Mouse (Mus musculus) heart, embryonic 11.5 days (tissue): Measurements from ENCODE around the gene Nell2. TPM values are rescaled to one million over a fixed set of nuclear protein-coding genes. Genes with fewer than 3 reads are reported as not detected.

Source experiments
- ATAC-seq: fragments of 200-750 bp; cut with Nextera tagmentation; replicated peaks from 2 replicates; pipeline ENCODE4 v1.8.0; 2017; ENCODE audit warnings: moderate library complexity; ENCODE audit not compliant: insufficient number of reproducible peaks, low FRiP score, low TSS enrichment
- H3K27ac ChIP-seq: fragments of 300-500 bp; sonication (generic); 2 replicates; pipeline ENCODE4 v1.5.1; 2014; ENCODE audit warnings: mild to moderate bottlenecking, low read depth, low read length
- H3K27me3 ChIP-seq: fragments of 300-500 bp; sonication (generic); 2 replicates; pipeline ENCODE4 v1.6.1; 2014; ENCODE audit warnings: mild to moderate bottlenecking, low read length, mixed read lengths; ENCODE audit not compliant: control insufficient read depth, insufficient read depth
- H3K36me3 ChIP-seq: fragments of 300-500 bp; sonication (generic); 2 replicates; pipeline ENCODE4 v1.6.1; 2014; ENCODE audit warnings: mild to moderate bottlenecking, low read length, moderate library complexity, mixed read lengths; ENCODE audit not compliant: control insufficient read depth, insufficient read depth
- H3K4me1 ChIP-seq: fragments of 300-500 bp; sonication (generic); 2 replicates; pipeline ENCODE4 v1.6.1; 2014; ENCODE audit warnings: low read length; ENCODE audit not compliant: control insufficient read depth, insufficient read depth
- H3K4me2 ChIP-seq: fragments of 300-500 bp; sonication (generic); 2 replicates; pipeline ENCODE4 v1.6.1; 2014; ENCODE audit warnings: mild to moderate bottlenecking, moderate library complexity
- H3K4me3 ChIP-seq: fragments of 300-500 bp; sonication (generic); 2 replicates; pipeline ENCODE4 v1.5.1; 2014; ENCODE audit warnings: low read depth, low read length
- H3K9ac ChIP-seq: fragments of 300-500 bp; sonication (generic); 2 replicates; pipeline ENCODE4 v1.6.1; 2014; ENCODE audit warnings: mild to moderate bottlenecking, low read depth, low read length, moderate library complexity
- H3K9me3 ChIP-seq: fragments of 300-500 bp; sonication (generic); replicated peaks from 2 replicates; pipeline ENCODE4 v1.6.1; 2016; ENCODE audit warnings: low read length; ENCODE audit not compliant: control insufficient read depth
- WGBS: fragments of 180-500 bp; shearing (Covaris S2); extraction: QIAGEN DNeasy Blood & Tissue Kit; methylation state at CpG from one replicate; pipeline ENCODE4 v1.1.7; 2014; ENCODE audit not compliant: insufficient replicate concordance; 5-methylcytosine and 5-hydroxymethylcytosine counted together
- polyA plus RNA-seq: library from polyadenylated mRNA; unstranded; fragments of >200 nt; fragmentation: Nextera tagmentation; extraction: Ambion mirVana; gene quantifications from 2 replicates; pipeline ENCODE4 v1.2.1, GENCODE M21; 2014

Nell2 gene
- polyA plus RNA-seq, 1 experiment from 2014 or later = 1.3 TPM

GRCm38 (mm10) chr15:95055081-95055650 lies 473.2 kb downstream of the Nell2 start:
- Histone ChIP-seq H3K9me3 (no peaks in the 10 kb centered on the region), H3K27ac (no peak overlapping the region), H3K27me3 (no peaks in the 10 kb centered on the region), H3K4me3 (no peak overlapping the region), H3K9ac (no peak overlapping the region), H3K4me2 (no peak overlapping the region), H3K4me1 (no peaks in the 10 kb centered on the region), H3K36me3 (no peaks in the 10 kb centered on the region)
- 87% methylated on average over 8 of the region's 8 CpGs for WGBS
- ATAC-seq = no peak

DNA sequence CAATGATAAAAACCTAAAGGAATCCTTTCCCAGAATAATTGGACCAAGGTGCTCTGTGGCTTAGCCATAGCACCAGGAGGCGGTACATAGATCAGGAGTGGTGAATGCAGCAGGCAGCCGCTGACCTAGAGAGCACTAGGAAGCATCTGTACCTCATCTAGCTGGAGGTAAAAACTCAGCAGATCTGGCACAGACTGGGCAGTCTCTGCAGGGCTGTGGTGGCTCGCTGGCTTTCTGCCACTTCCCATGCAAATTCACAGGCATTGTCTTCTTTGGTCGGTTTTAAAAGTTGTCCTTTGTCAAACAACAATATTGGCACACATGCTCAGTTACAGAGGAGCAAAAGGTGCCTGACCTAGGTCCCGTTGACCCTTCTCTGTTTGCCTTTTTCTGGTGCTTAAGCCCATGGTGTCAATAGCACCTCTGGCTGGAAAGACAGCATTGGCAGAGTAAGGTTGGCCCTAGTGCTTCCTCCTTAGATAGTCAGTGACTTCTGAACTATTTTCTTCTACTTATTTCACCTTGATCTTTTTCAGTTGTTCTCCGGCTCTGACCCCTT lies 479.1 kb downstream of the Nell2 start:
- H3K27me3 ChIP-seq = no peaks in the 10 kb centered on the region
- H3K4me1 ChIP-seq = no peaks in the 10 kb centered on the region
- H3K36me3 ChIP-seq = no peaks in the 10 kb centered on the region
- H3K9ac ChIP-seq = no peak overlapping the region
- H3K4me3 ChIP-seq = no peak overlapping the region
- H3K9me3 ChIP-seq = no peaks in the 10 kb centered on the region
- no peak overlapping the region for H3K4me2 ChIP-seq
- no peak overlapping the region for H3K27ac ChIP-seq
- WGBS = 73% methylated on average over 6 of the region's 6 CpGs
- ATAC-seq = no peak

DNA sequence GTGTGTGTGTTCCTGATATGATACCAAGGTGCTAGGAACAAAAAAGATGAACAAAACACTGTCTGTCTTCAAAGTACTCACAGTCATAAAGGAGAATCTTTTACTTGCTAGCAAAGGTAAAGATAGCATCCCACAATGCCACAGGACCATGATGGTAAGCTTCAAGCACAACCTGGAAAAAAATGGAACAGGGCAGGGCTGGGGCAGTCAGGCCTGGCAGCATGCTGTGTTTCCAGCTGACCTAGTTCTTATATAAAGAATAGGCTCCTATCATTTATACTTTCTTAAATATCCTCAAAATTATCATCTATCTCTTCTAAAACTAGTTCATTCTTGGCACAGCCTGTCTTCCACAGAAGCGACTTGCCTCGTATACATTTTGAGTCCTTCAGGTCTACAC lies 480.9 kb downstream of the Nell2 start:
- no peaks in the 10 kb centered on the region for H3K9me3 ChIP-seq
- H3K27me3 ChIP-seq = no peaks in the 10 kb centered on the region
- no peak overlapping the region for H3K4me3 ChIP-seq
- H3K4me1 ChIP-seq = no peaks in the 10 kb centered on the region
- H3K9ac ChIP-seq = no peak overlapping the region
- ATAC-seq = no peak
- no peaks in the 10 kb centered on the region for H3K36me3 ChIP-seq
- H3K27ac ChIP-seq = no peak overlapping the region
- 81% methylated on average over 2 of the region's 2 CpGs for WGBS
- H3K4me2 ChIP-seq = no peak overlapping the region

GRCm38 (mm10) chr15:95044011-95044410 lies 484.3 kb downstream of the Nell2 start:
- H3K36me3 ChIP-seq = no peaks in the 10 kb centered on the region
- H3K27ac ChIP-seq = no peak overlapping the region
- no peaks in the 10 kb centered on the region for H3K4me1 ChIP-seq
- H3K4me2 ChIP-seq = no peak overlapping the region
- H3K9me3 ChIP-seq = no peaks in the 10 kb centered on the region
- 77% methylated on average over 8 of the region's 8 CpGs for WGBS
- H3K27me3 ChIP-seq = no peaks in the 10 kb centered on the region
- ATAC-seq = no peak
- no peak overlapping the region for H3K4me3 ChIP-seq
- H3K9ac ChIP-seq = no peak overlapping the region

DNA sequence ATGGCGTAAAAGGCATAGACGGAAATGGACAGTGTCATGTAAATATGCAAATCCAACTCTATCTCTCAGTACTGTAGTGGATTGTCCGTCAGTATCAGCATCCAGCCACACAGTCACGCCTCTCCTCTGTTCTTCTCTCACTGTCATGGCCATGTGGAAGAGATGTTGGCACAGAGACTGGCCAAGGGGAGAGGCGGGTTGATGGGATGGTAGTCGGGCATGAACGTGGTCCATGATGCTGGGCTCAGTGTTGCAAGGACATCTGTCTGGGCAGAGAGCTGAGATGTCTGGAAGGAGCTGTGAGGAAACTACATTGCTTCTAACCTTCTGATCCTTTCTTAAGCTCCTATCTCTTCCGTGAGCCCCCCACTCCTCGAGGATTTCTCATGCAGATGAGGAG lies 485.9 kb downstream of the Nell2 start:
- H3K27me3 ChIP-seq = no peaks in the 10 kb centered on the region
- ATAC-seq = no peak
- 74% methylated on average over 9 of the region's 9 CpGs for WGBS
- H3K9me3 ChIP-seq = no peaks in the 10 kb centered on the region
- H3K4me3 ChIP-seq = no peak overlapping the region
- H3K9ac ChIP-seq = no peak overlapping the region
- no peaks in the 10 kb centered on the region for H3K36me3 ChIP-seq
- no peak overlapping the region for H3K27ac ChIP-seq
- no peak overlapping the region for H3K4me2 ChIP-seq
- H3K4me1 ChIP-seq = no peaks in the 10 kb centered on the region

DNA sequence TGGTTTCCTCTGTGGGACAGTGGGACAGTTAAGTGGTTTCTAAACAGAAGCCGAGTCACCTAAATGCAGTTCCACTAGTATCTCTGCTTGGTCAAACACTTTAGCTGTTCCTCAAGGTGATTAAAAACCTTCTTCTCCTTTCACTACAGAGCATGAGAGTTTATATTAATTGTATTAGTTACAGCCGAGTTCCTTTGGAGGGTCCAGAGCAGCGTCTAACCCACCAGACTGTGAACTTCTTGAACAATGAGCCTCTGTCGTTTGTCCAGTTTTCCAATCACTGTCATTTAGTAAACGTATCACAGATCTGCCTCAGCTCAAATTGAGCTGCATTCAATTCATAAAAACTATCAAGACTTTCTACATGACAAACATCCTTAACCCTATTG lies 498.9 kb downstream of the Nell2 start:
- no peaks in the 10 kb centered on the region for H3K9me3 ChIP-seq
- H3K27ac ChIP-seq = no peak overlapping the region
- no peak overlapping the region for H3K4me3 ChIP-seq
- no peaks in the 10 kb centered on the region for H3K27me3 ChIP-seq
- WGBS = 74% methylated on average over 5 of the region's 5 CpGs
- no peak overlapping the region for H3K9ac ChIP-seq
- no peak for ATAC-seq
- H3K4me1 ChIP-seq = no peaks in the 10 kb centered on the region
- no peaks in the 10 kb centered on the region for H3K36me3 ChIP-seq
- no peak overlapping the region for H3K4me2 ChIP-seq

GRCm38 (mm10) chr15:95028862-95029486 lies 499.4 kb downstream of the Nell2 start:
- 81% methylated on average over 13 of the region's 13 CpGs for WGBS

More at GRCm38 (mm10) chr15:95028862-95029486, 499.4 kb downstream of the Nell2 start:
- Histone ChIP-seq H3K4me3 (no peak overlapping the region), H3K9ac (no peak overlapping the region), H3K36me3 (no peaks in the 10 kb centered on the region), H3K4me1 (no peaks in the 10 kb centered on the region), H3K27me3 (no peaks in the 10 kb centered on the region), H3K9me3 (no peaks in the 10 kb centered on the region), H3K4me2 (no peak overlapping the region), H3K27ac (no peak overlapping the region)
- no peak for ATAC-seq
